Mouse (Mus musculus): ENCODE results near the gene Mettl4.
"Not testable (repeated sequence)": the region's sequence is repeated elsewhere in the genome, so short reads cannot be mapped to it uniquely, and the experiment has no call there.

Mettl4 gene

GRCm38 (mm10) chr17:94749466-94750135 is at the start of gene Mettl4:
Mettl4 (minus strand) TSS chr17:94750019.
- DNase-seq (ENCODE audit: low spot score in 2 of 2): peak; percentile 79 to 94

- DNase-seq (ENCODE audit: low spot score in 2 of 2): no peak
Measured at GRCm38 (mm10) chr17:94778871-94779482, 29.2 kb upstream of the Mettl4 start.

GRCm38 (mm10) chr17:94768491-94768890 is 18.7 kb upstream of the Mettl4 start:
- no peak for DNase-seq (ENCODE audit: low spot score in 2 of 2)

GRCm38 (mm10) chr17:94764711-94765110 is 14.9 kb upstream of the Mettl4 start:
- no peak for DNase-seq (ENCODE audit: low spot score in 2 of 2)

- DNase-seq (ENCODE audit: low spot score in 2 of 2): no peak
Measured at GRCm38 (mm10) chr17:94764011-94764410, 14.2 kb upstream of the Mettl4 start.

GRCm38 (mm10) chr17:94762405-94762804 is 12.6 kb upstream of the Mettl4 start:
- DNase-seq (ENCODE audit: low spot score in 2 of 2): no peak

- no peak for DNase-seq (ENCODE audit: low spot score in 2 of 2)
Measured at GRCm38 (mm10) chr17:94750136-94750729, 414 bp upstream of the Mettl4 start.

GRCm38 (mm10) chr17:94738173-94738572 is 11.6 kb downstream of the Mettl4 start:
- no peak for DNase-seq (ENCODE audit: low spot score in 2 of 2)

GRCm38 (mm10) chr17:94735885-94736284 is 13.9 kb downstream of the Mettl4 start:
- DNase-seq (ENCODE audit: low spot score in 2 of 2): no peak

- no peak for DNase-seq (ENCODE audit: low spot score in 2 of 2)
Measured at GRCm38 (mm10) chr17:94735437-94735836, 14.4 kb downstream of the Mettl4 start.

GRCm38 (mm10) chr17:94730416-94730815 is 19.4 kb downstream of the Mettl4 start:
- not testable (repeated sequence) for DNase-seq (ENCODE audit: low spot score in 2 of 2)

GRCm38 (mm10) chr17:94726750-94727149 is 23.1 kb downstream of the Mettl4 start:
- no peak for DNase-seq (ENCODE audit: low spot score in 2 of 2)

- no peak for DNase-seq (ENCODE audit: low spot score in 2 of 2)
Measured at GRCm38 (mm10) chr17:94673515-94674317, 76.1 kb downstream of the Mettl4 start.
